Mouse (Mus musculus): Measurements from ENCODE around the gene Lpxn. TPM values are rescaled to one million over a fixed set of nuclear protein-coding genes. Genes with fewer than 3 reads are reported as not detected.

Lpxn gene
- polyA plus RNA-seq, 1 experiment from 2014 or later, result 1.1 TPM

DNA sequence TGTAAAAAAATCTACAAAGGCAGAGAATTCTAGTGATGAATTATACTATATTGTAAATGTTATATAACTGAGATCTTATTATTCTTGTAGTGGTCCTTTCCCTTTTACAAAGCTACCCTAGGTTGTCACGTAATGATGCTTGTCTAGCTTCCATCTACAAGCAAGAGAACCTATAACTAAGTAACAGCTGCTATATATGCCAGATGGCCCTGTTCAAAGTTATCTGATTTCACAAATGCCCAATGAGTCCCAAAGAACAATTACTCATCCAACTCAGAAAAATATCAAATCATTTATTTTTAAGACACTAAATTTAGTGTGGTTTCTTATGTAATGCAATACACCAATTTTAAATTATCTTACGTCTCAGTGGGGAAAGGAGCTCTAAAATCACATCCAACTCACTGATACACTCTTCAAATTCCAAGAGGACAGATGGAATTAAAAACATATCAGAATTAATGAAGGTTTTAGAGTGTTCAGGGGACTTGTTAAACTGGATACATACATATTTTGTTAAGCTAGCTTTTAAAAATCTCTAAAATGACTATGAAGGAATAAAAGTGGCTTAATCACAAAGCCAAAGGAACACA is 9.1 kb upstream of the Lpxn start:
- Histone ChIP-seq H3K27me3 (ENCODE audit: control insufficient read depth, insufficient read depth, low read length) (no peaks in the 10 kb centered on the region), H3K9me3 (ENCODE audit: control insufficient read depth, low read length) (no peaks in the 10 kb centered on the region), H3K4me3 (ENCODE audit: low read depth, low read length) (no peak overlapping the region), H3K9ac (ENCODE audit: low read length) (no peak overlapping the region), H3K4me2 (ENCODE audit: low read depth) (no peak overlapping the region), H3K27ac (ENCODE audit: low read depth, low read length) (no peak overlapping the region), H3K4me1 (ENCODE audit: control insufficient read depth, insufficient read depth, low read length) (no peaks in the 10 kb centered on the region), H3K36me3 (ENCODE audit: control insufficient read depth, insufficient read depth, low read length) (no peaks in the 10 kb centered on the region)
- DNase-seq (ENCODE audit: low spot score), result no peak
- 97% methylated on average over 2 of the region's 2 CpGs for WGBS
- ATAC-seq (ENCODE audit: insufficient read depth, low FRiP score, low TSS enrichment), result no peak

DNA sequence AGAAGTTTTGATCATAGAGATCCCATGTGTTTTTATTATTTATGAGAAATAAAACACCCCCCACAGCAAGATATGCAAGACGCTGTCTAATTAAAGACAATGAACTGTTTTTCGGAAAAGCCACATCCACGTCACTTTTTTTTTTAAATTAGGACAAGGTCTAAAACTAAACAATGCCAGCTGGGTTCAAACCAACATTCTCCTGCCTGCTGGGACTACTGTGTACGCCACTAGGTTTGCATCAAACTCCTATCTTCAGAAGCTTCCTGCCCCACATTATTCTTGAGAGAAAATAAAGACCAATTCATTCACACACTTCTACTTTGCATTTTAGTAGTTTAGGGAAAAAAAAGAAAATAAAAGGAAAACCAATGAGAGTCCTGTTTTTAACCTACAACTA is 8.3 kb upstream of the Lpxn start:
- no peak for DNase-seq (ENCODE audit: low spot score)
- H3K27ac ChIP-seq (ENCODE audit: low read depth, low read length), result no peak overlapping the region
- H3K9me3 ChIP-seq (ENCODE audit: control insufficient read depth, low read length), result no peaks in the 10 kb centered on the region
- no peak overlapping the region for H3K9ac ChIP-seq (ENCODE audit: low read length)
- ATAC-seq (ENCODE audit: insufficient read depth, low FRiP score, low TSS enrichment), result no peak
- H3K36me3 ChIP-seq (ENCODE audit: control insufficient read depth, insufficient read depth, low read length), result no peaks in the 10 kb centered on the region
- no peak overlapping the region for H3K4me2 ChIP-seq (ENCODE audit: low read depth)
- no peak overlapping the region for H3K4me3 ChIP-seq (ENCODE audit: low read depth, low read length)
- 93% methylated on average over 4 of the region's 4 CpGs for WGBS
- no peaks in the 10 kb centered on the region for H3K4me1 ChIP-seq (ENCODE audit: control insufficient read depth, insufficient read depth, low read length)
- no peaks in the 10 kb centered on the region for H3K27me3 ChIP-seq (ENCODE audit: control insufficient read depth, insufficient read depth, low read length)

DNA sequence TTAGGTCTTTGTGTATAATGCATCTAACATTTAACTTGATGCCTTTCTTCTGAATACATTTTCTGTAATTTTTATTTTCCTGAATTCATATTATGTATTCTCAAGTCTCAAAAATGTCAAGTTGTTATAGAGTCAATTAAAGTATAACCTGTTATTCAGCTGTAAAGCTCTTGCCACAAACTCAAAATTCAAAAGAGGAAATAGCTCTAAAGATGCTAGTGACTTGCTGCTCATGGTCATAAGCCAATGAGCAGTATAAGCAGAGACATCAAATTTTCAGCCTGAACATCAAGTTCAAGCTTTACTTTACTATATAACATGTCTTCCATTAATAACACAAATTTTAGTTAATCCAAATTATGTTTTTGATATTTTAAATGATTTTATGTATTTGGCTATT is 3.6 kb upstream of the Lpxn start:
- Histone ChIP-seq H3K4me2 (ENCODE audit: low read depth) (no peak overlapping the region), H3K36me3 (ENCODE audit: control insufficient read depth, insufficient read depth, low read length) (no peaks in the 10 kb centered on the region), H3K27me3 (ENCODE audit: control insufficient read depth, insufficient read depth, low read length) (no peaks in the 10 kb centered on the region), H3K27ac (ENCODE audit: low read depth, low read length) (no peak overlapping the region), H3K4me3 (ENCODE audit: low read depth, low read length) (no peak overlapping the region), H3K9ac (ENCODE audit: low read length) (no peak overlapping the region), H3K4me1 (ENCODE audit: control insufficient read depth, insufficient read depth, low read length) (no peaks in the 10 kb centered on the region; the same call in 1 of the 2 replicates), H3K9me3 (ENCODE audit: control insufficient read depth, low read length) (no peaks in the 10 kb centered on the region)
- DNase-seq (ENCODE audit: low spot score), result no peak
- no peak for ATAC-seq (ENCODE audit: insufficient read depth, low FRiP score, low TSS enrichment)

DNA sequence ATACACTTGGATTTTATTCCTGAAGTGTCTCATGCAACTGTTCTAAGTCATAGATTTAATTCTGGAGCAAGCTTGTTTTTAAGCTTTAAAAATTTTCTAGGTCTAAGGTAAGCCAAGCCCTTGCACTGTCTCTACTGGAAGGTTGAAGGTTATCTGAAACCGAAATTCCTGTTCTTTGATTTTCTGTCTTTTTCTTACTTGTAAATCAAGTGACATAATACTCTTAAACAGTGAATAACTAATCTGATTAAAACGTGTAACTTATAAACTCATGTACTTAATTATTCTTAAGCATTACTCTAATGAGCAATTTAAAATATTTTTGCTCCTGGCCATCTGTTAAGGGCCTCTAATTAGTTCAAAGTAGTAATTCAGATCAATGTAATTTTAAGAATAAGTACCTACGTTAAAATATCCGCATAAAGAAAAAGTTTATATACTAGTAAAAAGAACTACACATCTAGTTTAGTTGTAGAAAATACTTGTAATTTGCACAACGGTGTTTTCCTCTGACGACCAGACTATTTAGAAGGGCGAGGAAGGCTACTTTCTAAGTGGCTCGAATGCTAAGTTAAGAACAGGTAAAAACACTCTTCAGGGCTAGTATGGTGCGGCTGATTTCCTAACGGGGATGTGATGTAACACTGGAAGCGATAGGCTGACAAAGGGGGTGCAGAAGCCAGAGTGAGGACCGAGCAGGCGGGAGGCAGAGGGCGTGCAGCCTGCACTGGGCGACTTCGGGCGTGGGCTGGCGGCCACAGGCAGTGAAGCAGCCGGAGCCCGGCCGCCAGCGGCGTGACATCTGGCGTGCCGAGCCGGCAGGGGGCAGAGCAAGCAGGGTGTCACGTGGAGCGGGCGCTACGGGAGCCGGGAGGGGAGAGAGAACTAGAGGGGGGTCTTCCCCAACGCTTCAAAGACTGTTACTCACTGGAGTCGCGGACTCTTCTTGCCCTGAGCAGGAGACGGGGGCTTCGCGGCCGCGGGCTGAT is 1.6 kb upstream of the Lpxn start:
- H3K9ac ChIP-seq (ENCODE audit: low read length), result peak overlapping the region; percentile 97
- H3K9me3 ChIP-seq (ENCODE audit: control insufficient read depth, low read length), result no peaks in the 10 kb centered on the region

DNA sequence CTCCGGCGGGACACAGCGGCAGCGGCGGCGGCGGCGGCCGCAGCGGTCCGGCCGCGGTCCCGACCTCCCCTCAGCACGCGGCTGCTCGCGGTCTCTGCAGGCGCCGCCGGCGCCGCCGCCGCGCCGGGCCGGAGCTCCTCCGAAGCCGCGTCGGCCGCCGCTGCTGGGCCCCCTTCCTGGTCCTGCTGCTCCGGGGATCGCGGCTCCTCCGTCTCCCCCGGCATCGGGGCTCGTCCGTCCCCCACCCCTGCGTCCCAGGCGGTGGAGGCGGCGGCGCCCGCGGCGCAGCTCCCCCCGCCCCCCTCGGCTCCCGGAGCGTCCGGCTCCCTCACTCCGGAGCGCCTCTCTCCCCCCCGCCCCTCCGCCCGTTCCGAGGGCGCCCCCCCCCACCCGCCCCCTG is 883 bp upstream of the Lpxn start:
- under 1% methylated on average over 28 of the region's 63 CpGs for WGBS
- peak overlapping the region; percentile 48 for H3K4me2 ChIP-seq (ENCODE audit: low read depth)
- ATAC-seq (ENCODE audit: insufficient read depth, low FRiP score, low TSS enrichment) (peak; percentile 43), DNase-seq (ENCODE audit: low spot score) (no peak)
- H3K27me3 ChIP-seq (ENCODE audit: control insufficient read depth, insufficient read depth, low read length), result no peaks in the 10 kb centered on the region
- H3K4me1 ChIP-seq (ENCODE audit: control insufficient read depth, insufficient read depth, low read length), result no peaks in the 10 kb centered on the region; the same call in 1 of the 2 replicates
- H3K9me3 ChIP-seq (ENCODE audit: control insufficient read depth, low read length), result no peaks in the 10 kb centered on the region
- H3K27ac ChIP-seq (ENCODE audit: low read depth, low read length), result peak overlapping the region; percentile 99
- no peaks in the 10 kb centered on the region for H3K36me3 ChIP-seq (ENCODE audit: control insufficient read depth, insufficient read depth, low read length)
- H3K4me3 ChIP-seq (ENCODE audit: low read depth, low read length), result peak overlapping the region; percentile 93
- H3K9ac ChIP-seq (ENCODE audit: low read length), result peak overlapping the region; percentile 97

More for the DNA sequence above, 1.6 kb upstream of the Lpxn start:
- no peaks in the 10 kb centered on the region for H3K36me3 ChIP-seq (ENCODE audit: control insufficient read depth, insufficient read depth, low read length)
- DNase-seq (ENCODE audit: low spot score) (peak; percentile 92), ATAC-seq (ENCODE audit: insufficient read depth, low FRiP score, low TSS enrichment) (peak; percentile 75)
- H3K4me1 ChIP-seq (ENCODE audit: control insufficient read depth, insufficient read depth, low read length), result no peaks in the 10 kb centered on the region; the same call in 1 of the 2 replicates
- H3K4me2 ChIP-seq (ENCODE audit: low read depth), result peak overlapping the region; percentile 48
- H3K4me3 ChIP-seq (ENCODE audit: low read depth, low read length), result peak overlapping the region; percentile 93
- H3K27ac ChIP-seq (ENCODE audit: low read depth, low read length), result peak overlapping the region; percentile 99
- H3K27me3 ChIP-seq (ENCODE audit: control insufficient read depth, insufficient read depth, low read length), result no peaks in the 10 kb centered on the region
- 1% methylated on average over 23 of the region's 39 CpGs for WGBS

DNA sequence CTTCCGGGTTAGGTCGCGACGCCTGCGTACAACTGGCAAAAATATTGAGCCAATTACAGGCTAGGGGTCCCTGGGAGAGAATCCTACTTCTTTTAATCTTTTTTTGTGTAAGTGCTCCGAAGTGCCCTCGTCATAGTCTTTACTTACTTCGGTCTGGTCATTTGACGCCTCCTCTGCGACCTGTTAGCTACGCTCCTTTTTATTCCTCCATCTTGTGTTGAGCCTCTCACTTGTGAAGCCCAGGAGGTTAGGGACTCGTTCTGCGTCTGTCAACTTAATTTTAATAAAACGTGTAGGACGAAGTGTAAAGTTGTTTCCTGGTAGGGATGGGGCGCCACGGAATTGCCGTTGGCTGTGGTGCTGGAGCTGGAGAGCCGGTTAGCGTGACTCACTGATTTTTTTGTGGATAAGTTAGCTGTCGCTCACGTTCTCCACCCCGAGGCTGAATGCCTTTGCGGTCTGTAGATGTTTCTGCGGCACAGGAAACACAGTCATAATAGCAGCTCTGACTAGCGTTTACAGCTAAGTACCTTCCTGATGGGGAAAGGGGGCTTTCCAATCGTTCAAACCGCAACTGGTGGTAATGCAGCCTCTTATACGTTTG is 437 bp downstream of the Lpxn start:
- Histone ChIP-seq H3K4me2 (ENCODE audit: low read depth) (peak overlapping the region; percentile 54), H3K9ac (ENCODE audit: low read length) (peak overlapping the region; percentile 90), H3K9me3 (ENCODE audit: control insufficient read depth, low read length) (no peaks in the 10 kb centered on the region), H3K36me3 (ENCODE audit: control insufficient read depth, insufficient read depth, low read length) (no peaks in the 10 kb centered on the region), H3K4me1 (ENCODE audit: control insufficient read depth, insufficient read depth, low read length) (no peaks in the 10 kb centered on the region; the same call in 1 of the 2 replicates), H3K4me3 (ENCODE audit: low read depth, low read length) (peak overlapping the region; percentile 93), H3K27me3 (ENCODE audit: control insufficient read depth, insufficient read depth, low read length) (no peaks in the 10 kb centered on the region), H3K27ac (ENCODE audit: low read depth, low read length) (peak overlapping the region; percentile 84)
- DNase-seq (ENCODE audit: low spot score) (no peak), ATAC-seq (ENCODE audit: insufficient read depth, low FRiP score, low TSS enrichment) (no peak)
- under 1% methylated on average over 29 of the region's 29 CpGs for WGBS

DNA sequence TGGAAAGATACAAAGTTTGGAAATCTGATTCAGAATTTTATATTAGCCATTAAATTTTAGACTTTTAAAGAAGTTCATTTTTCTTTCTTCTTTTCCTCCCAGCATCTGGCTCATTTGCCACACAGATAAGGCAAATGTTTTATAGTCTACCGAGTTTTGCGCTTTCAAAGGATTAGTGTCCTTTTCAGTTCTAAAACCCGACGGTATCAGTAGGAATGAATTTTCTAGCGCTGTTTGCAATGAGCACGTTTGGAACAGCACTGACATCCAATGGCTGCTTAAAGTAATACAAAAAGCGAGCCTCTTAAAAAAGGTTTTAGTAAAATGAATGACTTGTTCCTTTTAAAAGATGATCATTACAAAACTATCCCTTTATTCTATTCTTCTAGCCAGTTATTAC is 1.1 kb downstream of the Lpxn start:
- Histone ChIP-seq H3K4me3 (ENCODE audit: low read depth, low read length) (peak overlapping the region; percentile 93), H3K27ac (ENCODE audit: low read depth, low read length) (no peak overlapping the region), H3K9me3 (ENCODE audit: control insufficient read depth, low read length) (no peaks in the 10 kb centered on the region), H3K27me3 (ENCODE audit: control insufficient read depth, insufficient read depth, low read length) (no peaks in the 10 kb centered on the region), H3K36me3 (ENCODE audit: control insufficient read depth, insufficient read depth, low read length) (no peaks in the 10 kb centered on the region), H3K4me2 (ENCODE audit: low read depth) (peak overlapping the region; percentile 54), H3K9ac (ENCODE audit: low read length) (peak overlapping the region; percentile 90; the same call in 1 of the 2 replicates), H3K4me1 (ENCODE audit: control insufficient read depth, insufficient read depth, low read length) (no peaks in the 10 kb centered on the region; the same call in 1 of the 2 replicates)
- DNase-seq (ENCODE audit: low spot score), result no peak
- WGBS, result 3% methylated on average over 7 of the region's 7 CpGs
- no peak for ATAC-seq (ENCODE audit: insufficient read depth, low FRiP score, low TSS enrichment)

DNA sequence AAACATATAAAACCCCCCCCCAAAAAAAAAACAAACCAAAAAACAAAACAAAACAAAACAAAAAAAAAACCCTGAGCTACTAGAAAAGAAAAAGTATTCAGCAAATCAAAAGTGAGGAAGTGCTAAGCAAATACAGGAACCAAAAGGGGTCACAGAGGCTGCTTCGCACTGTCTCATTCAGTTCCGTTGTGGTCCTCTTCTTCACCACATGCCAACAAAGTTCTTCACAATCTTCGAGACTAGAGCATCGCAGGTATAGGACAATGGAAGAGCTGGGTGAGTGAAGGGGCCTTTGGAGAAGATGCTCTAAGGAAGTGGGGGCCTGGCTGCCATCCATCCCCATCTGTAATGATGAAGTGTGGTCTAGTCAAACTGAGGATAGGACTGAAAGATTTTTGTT is 2.4 kb downstream of the Lpxn start:
- DNase-seq (ENCODE audit: low spot score) (no peak), ATAC-seq (ENCODE audit: insufficient read depth, low FRiP score, low TSS enrichment) (no peak)
- 85% methylated on average over 4 of the region's 4 CpGs for WGBS

More for the DNA sequence above, 2.4 kb downstream of the Lpxn start:
- H3K27ac ChIP-seq (ENCODE audit: low read depth, low read length), result no peak overlapping the region
- H3K36me3 ChIP-seq (ENCODE audit: control insufficient read depth, insufficient read depth, low read length), result no peaks in the 10 kb centered on the region
- no peaks in the 10 kb centered on the region; the same call in 1 of the 2 replicates for H3K4me1 ChIP-seq (ENCODE audit: control insufficient read depth, insufficient read depth, low read length)
- H3K27me3 ChIP-seq (ENCODE audit: control insufficient read depth, insufficient read depth, low read length), result no peaks in the 10 kb centered on the region
- H3K9ac ChIP-seq (ENCODE audit: low read length), result no peak overlapping the region
- no peak overlapping the region for H3K4me3 ChIP-seq (ENCODE audit: low read depth, low read length)
- H3K4me2 ChIP-seq (ENCODE audit: low read depth), result no peak overlapping the region
- H3K9me3 ChIP-seq (ENCODE audit: control insufficient read depth, low read length), result no peaks in the 10 kb centered on the region
